Mouse (Mus musculus) layer of hippocampus, adult 2 months (tissue): ENCODE results near the gene Cat. TPM values are rescaled to one million over a fixed set of nuclear protein-coding genes. Genes with fewer than 3 reads are reported as not detected.

Experiments
- DNase-seq, 2 experiments: peaks; one replicate each; pipeline ENCODE4 v3.0.0; 2022; ENCODE audit warnings: low spot score in 2 of 2
- H3K27ac ChIP-seq: fragments of 200-600 bp; 2 replicates; pipeline ENCODE4 v1.8.1; 2022
- H3K4me3 ChIP-seq: fragments of 200-600 bp; 2 replicates; pipeline ENCODE4 v1.8.1; 2022; ENCODE audit warnings: mild to moderate bottlenecking
- CTCF ChIP-seq: fragments of 200-600 bp; conservative IDR thresholded peaks from 2 replicates; pipeline ENCODE4 v1.8.1; 2022; ENCODE audit warnings: antibody characterized with exemption, mild to moderate bottlenecking, moderate library complexity
- total RNA-seq, 2 experiments: library from RNA; stranded (reverse); gene quantifications; 2 replicates each; pipeline ENCODE4 v1.2.3; 2021

Cat gene
- total RNA-seq, 2 experiments from 2014 or later, result 48.2 to 55.2 TPM

DNA sequence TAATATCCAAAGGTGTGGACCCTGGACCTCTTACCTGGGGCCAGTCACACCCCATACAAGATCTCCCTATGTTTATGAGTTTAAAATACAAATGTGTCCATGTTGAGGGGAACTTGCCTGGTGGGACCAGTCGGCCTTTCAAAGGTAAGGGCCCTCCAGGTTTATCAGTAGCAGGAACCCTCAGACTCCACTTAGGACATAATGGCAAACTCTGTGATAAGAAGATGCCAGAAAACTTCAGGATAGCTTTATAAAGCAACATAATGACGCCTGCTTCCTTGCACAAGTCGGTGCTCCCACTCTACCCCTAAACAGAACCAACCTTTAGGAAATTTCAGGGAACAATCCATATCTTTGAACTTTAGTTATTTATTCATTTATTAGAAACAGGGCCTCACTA, 69.2 kb downstream of the Cat start:
- H3K27ac ChIP-seq, result no peak overlapping the region
- no peak for DNase-seq
- no peak overlapping the region for H3K4me3 ChIP-seq
- TF ChIP-seq CTCF, result no peak

DNA sequence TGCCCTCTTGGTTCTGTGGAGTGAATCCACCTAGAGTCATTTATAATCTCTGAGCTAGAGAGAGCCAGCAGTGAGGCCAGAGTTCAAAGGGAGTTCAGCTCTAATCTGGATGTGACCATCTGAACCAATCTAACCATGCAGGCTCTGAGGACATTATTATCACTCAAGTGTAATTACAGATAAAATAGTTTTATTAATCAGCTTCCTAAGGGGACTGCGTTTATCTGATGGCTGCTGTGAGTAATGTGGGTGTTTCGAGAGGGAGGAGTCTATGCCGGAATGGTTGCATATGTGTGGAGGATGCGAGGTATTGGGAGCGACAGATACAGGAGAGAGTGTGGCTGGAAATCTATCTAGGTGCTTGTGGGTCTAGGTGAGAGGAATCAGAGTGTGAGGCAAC, 71.6 kb downstream of the Cat start:
- no peak overlapping the region for H3K4me3 ChIP-seq
- H3K27ac ChIP-seq, result no peak overlapping the region
- TF ChIP-seq CTCF, result no peak
- no peak for DNase-seq

DNA sequence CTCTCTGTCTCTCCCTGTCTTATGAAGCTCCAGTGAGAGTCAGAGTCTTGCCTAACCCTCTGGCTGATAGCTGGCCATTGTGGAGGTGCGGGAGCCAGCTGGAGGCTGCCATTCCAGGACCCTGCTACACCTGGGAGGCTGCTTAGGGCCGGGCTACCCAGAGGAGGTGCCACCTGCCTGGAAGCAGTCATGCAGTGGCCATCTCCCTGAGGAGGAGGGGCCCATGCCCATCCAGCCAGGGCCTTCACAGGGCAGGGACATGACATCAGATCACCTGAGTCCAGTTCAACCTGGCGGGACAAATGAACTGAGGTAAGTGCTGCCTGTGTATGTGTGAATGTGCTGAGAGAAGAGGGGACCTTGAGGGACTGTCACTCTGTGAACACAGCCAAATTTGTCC, 73.1 kb downstream of the Cat start:
- no peak for TF ChIP-seq CTCF
- DNase-seq, result no peak

DNA sequence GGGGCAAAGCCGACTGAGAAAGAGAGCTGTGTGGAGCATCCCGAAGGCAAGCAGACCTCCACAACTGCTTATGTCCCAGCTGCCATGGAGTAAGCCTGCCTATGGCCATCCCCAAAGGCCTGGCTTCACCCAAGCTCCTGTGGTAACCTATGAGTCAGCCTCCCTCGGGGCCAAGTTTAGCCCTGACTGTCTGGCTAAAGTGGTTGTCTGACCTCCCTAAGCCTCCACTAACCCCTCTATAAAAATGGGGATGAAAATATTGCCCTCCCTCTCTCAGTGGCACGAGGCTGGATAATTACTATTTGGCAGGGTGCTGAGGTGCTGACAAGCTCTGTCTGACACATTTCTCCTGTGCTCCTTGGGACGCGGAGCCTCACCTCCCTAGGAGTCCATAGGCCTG, 73.6 kb downstream of the Cat start, which contains the start of gene Elf5:
Gene Elf5, plus strand, starts transcription at position 341 of the 400 bp plus-strand sequence.
- TF ChIP-seq CTCF, result no peak

More for the DNA sequence above, 73.1 kb downstream of the Cat start:
- no peak overlapping the region for H3K27ac ChIP-seq
- no peak overlapping the region for H3K4me3 ChIP-seq

DNA sequence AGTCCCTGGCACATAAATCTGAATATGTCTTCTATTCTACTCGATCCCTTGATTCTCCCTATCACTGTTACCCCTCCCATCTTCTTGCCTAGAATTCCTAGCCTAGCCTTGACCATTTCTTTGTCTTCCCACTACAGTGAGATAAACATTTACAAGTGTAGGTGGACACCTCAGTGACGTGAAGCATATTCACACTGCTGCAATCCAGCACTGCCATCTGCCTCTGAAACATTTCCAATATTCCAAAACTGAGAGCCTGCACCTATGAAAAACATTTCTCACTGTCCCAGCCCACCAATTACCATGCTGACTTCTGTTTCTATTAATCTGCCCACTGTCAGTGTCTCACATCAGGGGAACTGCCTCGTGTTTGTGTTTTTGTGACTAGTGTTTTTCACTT, 78.7 kb downstream of the Cat start:
- DNase-seq, result no peak
- TF ChIP-seq CTCF, result no peak
- H3K4me3 ChIP-seq, result no peak overlapping the region
- no peak overlapping the region for H3K27ac ChIP-seq

More for the DNA sequence above, 73.6 kb downstream of the Cat start, which contains the start of gene Elf5:
- Histone ChIP-seq H3K27ac (no peak within 1 kb of the TSS), H3K4me3 (no peak within 1 kb of the TSS)
- DNase-seq, result no peak

Other genes with a start within 250 kb of the Cat start
- not detected for gene Ehf, start 181.9 kb downstream of the Cat start, total RNA-seq
- 1 to 10 TPM; 1.1 to 1.4 TPM for gene Elf5, start 73.5 kb downstream of the Cat start, total RNA-seq
- 10 to 100 TPM in 1 of 2 experiments, 1 to 10 TPM in 1; 9.5 to 10.3 TPM for gene Abtb2, start 81.2 kb upstream of the Cat start, total RNA-seq